Mouse (Mus musculus): ENCODE measurements around the gene Ncam1. TPM values are rescaled to one million over a fixed set of nuclear protein-coding genes. Genes with fewer than 3 reads are reported as not detected.

Ncam1 gene
- polyA plus RNA-seq, 1 experiment: 7.2 TPM

DNA sequence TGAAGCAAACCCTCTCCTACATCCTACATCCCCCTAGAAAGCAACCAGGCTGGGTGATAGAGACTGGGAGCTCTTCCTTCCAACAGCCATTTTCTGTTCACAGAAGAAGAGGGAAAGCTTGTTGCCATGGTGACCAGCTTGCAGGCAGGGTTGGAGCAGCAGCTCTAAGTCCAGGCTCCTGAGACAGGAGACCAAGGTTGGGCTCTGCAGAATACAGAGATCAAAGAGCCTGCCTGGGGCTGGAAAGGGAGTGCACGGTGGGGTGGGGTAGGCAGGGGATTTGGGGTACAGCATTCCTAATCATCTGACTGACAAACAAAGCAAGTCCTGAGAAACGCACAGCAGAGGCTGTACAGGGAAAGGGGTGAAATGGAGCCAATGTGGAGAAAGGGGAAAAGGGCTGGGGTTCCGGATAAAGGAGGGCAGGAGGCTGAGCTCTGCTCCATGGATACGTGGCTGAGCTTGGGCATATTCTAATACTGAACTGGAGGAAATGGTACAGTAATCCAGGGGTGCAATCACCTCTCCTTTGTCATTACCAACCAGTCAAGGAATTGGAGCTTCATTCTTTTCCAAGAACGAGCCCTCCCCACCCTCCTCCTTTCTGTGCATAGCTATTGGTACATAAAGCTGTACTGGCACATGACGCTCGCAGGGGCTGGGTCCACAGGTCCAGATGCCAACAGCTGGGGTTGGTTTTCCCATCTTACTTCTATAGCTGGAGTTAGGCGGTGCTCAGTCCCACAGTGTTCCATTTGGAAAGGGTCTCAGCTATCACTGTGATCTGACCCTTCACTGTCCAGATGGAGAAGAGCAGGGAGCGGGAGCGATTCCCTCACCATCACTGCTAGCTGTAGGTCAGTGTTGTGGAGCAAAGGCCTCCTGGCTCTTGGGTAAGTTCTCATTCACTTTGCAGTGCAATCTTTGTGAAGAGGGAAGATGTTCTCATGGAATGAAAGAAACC lies 227.7 kb downstream of the Ncam1 start:
- H3K4me3 ChIP-seq (ENCODE audit: low read depth, low read length): no peak overlapping the region
- H3K9me3 ChIP-seq (replicated peaks; ENCODE audit: control insufficient read depth, insufficient read depth, low read length, poor library complexity, severe bottlenecking): no peaks in the 10 kb centered on the region
- no peaks in the 10 kb centered on the region for H3K36me3 ChIP-seq (ENCODE audit: control insufficient read depth, insufficient read depth, low read length, poor library complexity, severe bottlenecking)
- H3K4me1 ChIP-seq (ENCODE audit: control insufficient read depth, insufficient read depth, low read length): no peaks in the 10 kb centered on the region
- H3K27me3 ChIP-seq (ENCODE audit: control insufficient read depth, insufficient read depth, low read length, poor library complexity, severe bottlenecking): no peaks in the 10 kb centered on the region
- TF ChIP-seq POLR2A (IDR thresholded peaks at IDR 0.05; ENCODE audit: insufficient read depth, low read length) (no peak), EP300 (IDR thresholded peaks at IDR 0.05; ENCODE audit: insufficient read depth, low read depth, low read length) (no peak), CTCF (IDR thresholded peaks at IDR 0.05; ENCODE audit: low read depth, low read length) (no peak)
- H3K9ac ChIP-seq (ENCODE audit: low read depth, poor library complexity, severe bottlenecking): no peak overlapping the region
- H3K27ac ChIP-seq (ENCODE audit: insufficient read depth, low read length): no peak overlapping the region

DNA sequence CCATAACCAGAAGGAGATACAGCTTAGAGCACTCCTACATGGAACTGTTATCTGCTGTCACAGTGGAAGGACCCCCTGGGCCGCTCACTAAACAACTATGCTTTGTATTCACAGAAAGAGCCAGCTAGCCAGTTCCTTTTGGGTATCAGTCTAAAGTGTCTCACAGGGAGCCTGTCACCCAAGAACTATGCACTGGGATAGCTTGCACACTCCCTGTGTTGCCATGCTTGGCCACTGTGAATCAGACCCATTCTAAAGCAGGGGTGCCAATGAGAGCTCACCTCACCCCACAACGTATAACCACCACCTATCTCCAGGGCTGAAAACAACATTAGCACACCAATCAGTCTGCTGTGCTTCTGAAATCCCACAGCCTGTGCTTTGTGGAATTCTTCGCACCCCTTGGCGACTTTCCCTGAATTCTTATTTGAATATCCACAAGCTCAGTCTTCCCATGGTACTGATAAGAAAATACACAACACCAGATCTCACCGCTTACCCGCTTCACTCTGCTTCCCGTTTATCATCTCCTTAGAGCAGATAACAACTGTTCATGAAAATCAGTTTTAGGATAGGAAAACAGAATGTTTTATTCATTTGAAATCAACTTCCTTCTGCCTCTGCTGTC lies 228.6 kb downstream of the Ncam1 start:
- Histone ChIP-seq H3K27me3 (ENCODE audit: control insufficient read depth, insufficient read depth, low read length, poor library complexity, severe bottlenecking) (no peaks in the 10 kb centered on the region), H3K9ac (ENCODE audit: low read depth, poor library complexity, severe bottlenecking) (no peak overlapping the region), H3K9me3 (replicated peaks; ENCODE audit: control insufficient read depth, insufficient read depth, low read length, poor library complexity, severe bottlenecking) (no peaks in the 10 kb centered on the region), H3K4me3 (ENCODE audit: low read depth, low read length) (no peak overlapping the region), H3K4me1 (ENCODE audit: control insufficient read depth, insufficient read depth, low read length) (no peaks in the 10 kb centered on the region), H3K27ac (ENCODE audit: insufficient read depth, low read length) (no peak overlapping the region), H3K36me3 (ENCODE audit: control insufficient read depth, insufficient read depth, low read length, poor library complexity, severe bottlenecking) (no peaks in the 10 kb centered on the region)
- TF ChIP-seq CTCF (IDR thresholded peaks at IDR 0.05; ENCODE audit: low read depth, low read length) (no peak), EP300 (IDR thresholded peaks at IDR 0.05; ENCODE audit: insufficient read depth, low read depth, low read length) (no peak)

DNA sequence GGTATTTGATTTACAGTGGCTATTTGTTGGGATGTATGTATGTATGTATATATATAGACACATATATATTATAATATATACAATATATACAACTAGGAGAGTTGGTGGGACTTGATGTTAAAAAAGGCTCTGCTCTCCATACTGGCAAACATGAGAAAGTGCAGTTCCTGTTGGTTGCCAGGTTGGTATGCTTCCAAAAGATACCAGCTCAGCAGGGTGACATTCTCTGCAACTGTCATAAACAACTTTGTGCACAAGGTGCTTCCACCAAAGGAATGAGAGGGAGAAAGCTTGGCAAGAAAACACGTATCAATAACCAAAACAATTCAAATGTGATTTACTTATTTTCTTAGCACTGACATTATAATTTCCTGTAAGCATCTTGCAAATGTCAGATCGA lies 232.9 kb downstream of the Ncam1 start:
- Histone ChIP-seq H3K27me3 (ENCODE audit: control insufficient read depth, insufficient read depth, low read length, poor library complexity, severe bottlenecking) (no peaks in the 10 kb centered on the region), H3K36me3 (ENCODE audit: control insufficient read depth, insufficient read depth, low read length, poor library complexity, severe bottlenecking) (no peaks in the 10 kb centered on the region), H3K9me3 (replicated peaks; ENCODE audit: control insufficient read depth, insufficient read depth, low read length, poor library complexity, severe bottlenecking) (no peaks in the 10 kb centered on the region), H3K27ac (ENCODE audit: insufficient read depth, low read length) (no peak overlapping the region), H3K9ac (ENCODE audit: low read depth, poor library complexity, severe bottlenecking) (no peak overlapping the region), H3K4me3 (ENCODE audit: low read depth, low read length) (no peak overlapping the region), H3K4me1 (ENCODE audit: control insufficient read depth, insufficient read depth, low read length) (no peaks in the 10 kb centered on the region)
- TF ChIP-seq EP300 (IDR thresholded peaks at IDR 0.05; ENCODE audit: insufficient read depth, low read depth, low read length) (no peak), CTCF (IDR thresholded peaks at IDR 0.05; ENCODE audit: low read depth, low read length) (no peak), POLR2A (IDR thresholded peaks at IDR 0.05; ENCODE audit: insufficient read depth, low read length) (no peak)

DNA sequence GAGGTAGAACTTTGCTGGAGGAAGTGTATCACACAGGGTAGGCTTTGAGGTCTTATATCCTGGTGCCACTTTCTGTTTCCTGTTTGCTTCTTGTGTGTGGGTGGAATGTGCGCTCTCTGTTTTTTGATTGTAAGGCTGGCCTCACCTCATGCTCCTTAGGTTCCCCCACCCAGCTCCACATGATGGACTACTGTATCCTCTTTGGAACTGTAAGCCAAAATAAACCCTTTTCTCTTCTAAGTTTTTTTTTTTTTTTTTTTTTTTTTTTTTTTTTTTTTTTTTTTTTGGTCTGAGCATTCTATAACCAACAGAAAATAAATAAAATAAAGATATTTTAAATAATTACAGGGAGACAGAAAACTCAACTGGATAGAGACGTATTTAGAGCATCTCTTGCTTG lies 239.8 kb downstream of the Ncam1 start:
- H3K4me3 ChIP-seq (ENCODE audit: low read depth, low read length): no peak overlapping the region
- no peaks in the 10 kb centered on the region for H3K36me3 ChIP-seq (ENCODE audit: control insufficient read depth, insufficient read depth, low read length, poor library complexity, severe bottlenecking)
- TF ChIP-seq POLR2A (IDR thresholded peaks at IDR 0.05; ENCODE audit: insufficient read depth, low read length) (no peak), CTCF (IDR thresholded peaks at IDR 0.05; ENCODE audit: low read depth, low read length) (no peak), EP300 (IDR thresholded peaks at IDR 0.05; ENCODE audit: insufficient read depth, low read depth, low read length) (no peak)
- no peaks in the 10 kb centered on the region for H3K9me3 ChIP-seq (replicated peaks; ENCODE audit: control insufficient read depth, insufficient read depth, low read length, poor library complexity, severe bottlenecking)
- no peaks in the 10 kb centered on the region for H3K27me3 ChIP-seq (ENCODE audit: control insufficient read depth, insufficient read depth, low read length, poor library complexity, severe bottlenecking)
- H3K4me1 ChIP-seq (ENCODE audit: control insufficient read depth, insufficient read depth, low read length): no peaks in the 10 kb centered on the region
- no peak overlapping the region for H3K27ac ChIP-seq (ENCODE audit: insufficient read depth, low read length)
- H3K9ac ChIP-seq (ENCODE audit: low read depth, poor library complexity, severe bottlenecking): no peak overlapping the region

DNA sequence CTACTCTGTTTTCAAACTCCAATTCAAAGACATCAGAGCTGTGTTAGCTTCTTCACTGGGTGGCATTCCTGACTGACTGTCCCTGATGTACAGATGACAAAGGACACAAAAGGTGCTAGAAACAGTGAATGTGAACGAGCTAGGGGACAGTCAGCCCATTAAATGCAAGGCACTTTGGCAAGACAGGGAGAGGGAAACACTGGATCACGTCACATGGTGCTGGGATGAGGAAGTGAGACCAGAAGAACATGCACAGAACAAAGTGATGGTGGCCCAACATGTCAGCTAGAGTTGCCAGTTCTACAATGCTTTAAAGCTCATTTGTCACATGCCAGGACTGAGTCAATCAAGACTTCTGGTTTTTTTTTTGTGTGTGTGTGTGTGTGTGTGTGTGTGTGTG lies 247.4 kb downstream of the Ncam1 start:
- Histone ChIP-seq H3K9ac (ENCODE audit: low read depth, poor library complexity, severe bottlenecking) (no peak overlapping the region), H3K4me1 (ENCODE audit: control insufficient read depth, insufficient read depth, low read length) (no peaks in the 10 kb centered on the region), H3K27me3 (ENCODE audit: control insufficient read depth, insufficient read depth, low read length, poor library complexity, severe bottlenecking) (0 out of 2 replicates have a peak, but pooled peaks cover 1% of the 10 kb centered on the region), H3K4me3 (ENCODE audit: low read depth, low read length) (no peak overlapping the region), H3K27ac (ENCODE audit: insufficient read depth, low read length) (no peak overlapping the region), H3K36me3 (ENCODE audit: control insufficient read depth, insufficient read depth, low read length, poor library complexity, severe bottlenecking) (no peaks in the 10 kb centered on the region), H3K9me3 (replicated peaks; ENCODE audit: control insufficient read depth, insufficient read depth, low read length, poor library complexity, severe bottlenecking) (no peaks in the 10 kb centered on the region)
- TF ChIP-seq POLR2A (IDR thresholded peaks at IDR 0.05; ENCODE audit: insufficient read depth, low read length) (no peak), EP300 (IDR thresholded peaks at IDR 0.05; ENCODE audit: insufficient read depth, low read depth, low read length) (no peak), CTCF (IDR thresholded peaks at IDR 0.05; ENCODE audit: low read depth, low read length) (no peak)

DNA sequence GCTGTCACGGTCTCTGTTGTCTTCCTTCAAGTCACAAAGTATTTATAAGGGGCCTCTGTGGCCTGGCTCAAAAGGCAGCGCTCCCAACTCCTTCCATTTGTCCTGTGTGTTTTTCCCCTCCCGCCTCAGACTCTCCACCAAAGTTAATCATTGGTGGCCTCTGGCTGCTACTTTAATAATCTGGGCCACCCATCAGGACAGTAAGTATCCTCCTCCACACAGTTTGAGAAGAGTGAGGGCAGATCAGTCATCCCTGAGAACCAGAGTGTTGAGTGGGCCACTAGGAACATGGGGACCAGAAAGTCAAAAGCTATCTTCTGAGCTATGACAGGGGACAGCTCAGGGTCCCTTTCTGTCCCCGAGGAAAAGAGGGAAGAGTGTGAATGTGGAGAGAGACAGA lies 256.1 kb downstream of the Ncam1 start:
- TF ChIP-seq CTCF (IDR thresholded peaks at IDR 0.05; ENCODE audit: low read depth, low read length) (no peak), EP300 (IDR thresholded peaks at IDR 0.05; ENCODE audit: insufficient read depth, low read depth, low read length) (no peak), POLR2A (IDR thresholded peaks at IDR 0.05; ENCODE audit: insufficient read depth, low read length) (no peak)
- Histone ChIP-seq H3K4me1 (ENCODE audit: control insufficient read depth, insufficient read depth, low read length) (no peaks in the 10 kb centered on the region), H3K27ac (ENCODE audit: insufficient read depth, low read length) (no peak overlapping the region)

More for the DNA sequence above, 256.1 kb downstream of the Ncam1 start:
- no peaks in the 10 kb centered on the region for H3K27me3 ChIP-seq (ENCODE audit: control insufficient read depth, insufficient read depth, low read length, poor library complexity, severe bottlenecking)
- H3K36me3 ChIP-seq (ENCODE audit: control insufficient read depth, insufficient read depth, low read length, poor library complexity, severe bottlenecking): no peaks in the 10 kb centered on the region
- H3K9me3 ChIP-seq (replicated peaks; ENCODE audit: control insufficient read depth, insufficient read depth, low read length, poor library complexity, severe bottlenecking): no peaks in the 10 kb centered on the region
- H3K4me3 ChIP-seq (ENCODE audit: low read depth, low read length): no peak overlapping the region
- no peak overlapping the region for H3K9ac ChIP-seq (ENCODE audit: low read depth, poor library complexity, severe bottlenecking)
